In genomic region chr11:69661221-69661881, GRCm38 (mm10) we compare ENCODE assay signal across 8 mouse cellular contexts. TPM values are rescaled to one million over a fixed set of nuclear protein-coding genes. Genes with fewer than 3 reads are reported as not detected.
DNase-seq lines count a peak whose midpoint lies in the region; ATAC-seq and TF ChIP-seq lines count a peak whose summit lies in the region.

No protein-coding gene starts in this region.

- no peaks in the 10 kb centered on the region for H3K27me3 ChIP-seq in cerebellum, adult 2 months (ENCODE audit: control insufficient read depth, insufficient read depth, low read length)
- H3K27me3 ChIP-seq in embryonic facial prominence, embryonic 15.5 days, result no peaks in the 10 kb centered on the region
- no peaks in the 10 kb centered on the region for H3K27me3 ChIP-seq in kidney, embryonic 16.5 days (ENCODE audit: insufficient read depth, low read length)
- no peaks in the 10 kb centered on the region for H3K27me3 ChIP-seq in neural tube, embryonic 12.5 days (replicated peaks)

- ATAC-seq in embryonic facial prominence, embryonic 15.5 days (ENCODE audit: insufficient number of reproducible peaks, low FRiP score, low TSS enrichment, low read depth), result no peak
- ATAC-seq in kidney, embryonic 16.5 days (ENCODE audit: low FRiP score, low TSS enrichment), result no peak
- ATAC-seq in neural tube, embryonic 12.5 days (ENCODE audit: low FRiP score, low read depth), result no peak

- peak overlapping the region; percentile 85 for H3K4me3 ChIP-seq in cerebellum, adult 2 months (replicated peaks; ENCODE audit: insufficient read depth, low read depth, low read length)
- peak overlapping the region; percentile 56 for H3K4me3 ChIP-seq in embryonic facial prominence, embryonic 15.5 days (replicated peaks)
- peak overlapping the region; percentile 70 for H3K4me3 ChIP-seq in kidney, embryonic 16.5 days (ENCODE audit: low read length)
- peak overlapping the region; percentile 51 for H3K4me3 ChIP-seq in neural tube, embryonic 12.5 days

- H3K4me1 ChIP-seq in cerebellum, adult 2 months (ENCODE audit: control insufficient read depth, insufficient read depth, low read length), result 0 out of 2 replicates have a peak, but pooled peaks cover 3% of the 10 kb centered on the region
- H3K4me1 ChIP-seq in embryonic facial prominence, embryonic 15.5 days, result peaks cover 25% of the 10 kb centered on the region
- peaks cover 16% of the 10 kb centered on the region for H3K4me1 ChIP-seq in kidney, embryonic 16.5 days (ENCODE audit: insufficient read depth, low read length)
- H3K4me1 ChIP-seq in neural tube, embryonic 12.5 days, result peaks cover 20% of the 10 kb centered on the region

- 34% methylated on average over 3 of the region's 3 CpGs for WGBS in cerebellum, adult 2 months
- 72% methylated on average over 3 of the region's 3 CpGs for WGBS in embryonic facial prominence, embryonic 15.5 days
- 70% methylated on average over 3 of the region's 3 CpGs for WGBS in kidney, embryonic 16.5 days
- WGBS in neural tube, embryonic 12.5 days, result 88% methylated on average over 3 of the region's 3 CpGs

- no peaks in the 10 kb centered on the region for H3K9me3 ChIP-seq in embryonic facial prominence, embryonic 15.5 days (replicated peaks)
- no peaks in the 10 kb centered on the region for H3K9me3 ChIP-seq in kidney, embryonic 16.5 days (ENCODE audit: low read length)
- H3K9me3 ChIP-seq in neural tube, embryonic 12.5 days, result no peaks in the 10 kb centered on the region

- peaks cover 54% of the 10 kb centered on the region for H3K36me3 ChIP-seq in embryonic facial prominence, embryonic 15.5 days
- peaks cover 46% of the 10 kb centered on the region for H3K36me3 ChIP-seq in kidney, embryonic 16.5 days (ENCODE audit: insufficient read depth, low read length)
- peaks cover 55% of the 10 kb centered on the region for H3K36me3 ChIP-seq in neural tube, embryonic 12.5 days

- no peak for TF ChIP-seq POLR2A in cerebellum, adult 2 months (IDR thresholded peaks at IDR 0.05; ENCODE audit: borderline replicate concordance, insufficient read depth, low read length)

- H3K4me2 ChIP-seq in embryonic facial prominence, embryonic 15.5 days (replicated peaks), result peak overlapping the region; percentile 48
- H3K4me2 ChIP-seq in kidney, embryonic 16.5 days (replicated peaks; ENCODE audit: low read depth, low read length), result peak overlapping the region; percentile 59
- peak overlapping the region; percentile 65 for H3K4me2 ChIP-seq in neural tube, embryonic 12.5 days (replicated peaks)

- no peak overlapping the region for H3K27ac ChIP-seq in cerebellum, adult 2 months (ENCODE audit: insufficient read depth, low read length)
- peak overlapping the region; percentile 96 for H3K27ac ChIP-seq in embryonic facial prominence, embryonic 15.5 days (replicated peaks)
- peak overlapping the region; percentile 93 for H3K27ac ChIP-seq in kidney, embryonic 16.5 days (ENCODE audit: low read length)
- 0 out of 2 replicates have a peak overlapping the region, but pooled peaks have one; percentile 92 for H3K27ac ChIP-seq in neural tube, embryonic 12.5 days

- H3K9ac ChIP-seq in embryonic facial prominence, embryonic 15.5 days, result peak overlapping the region; percentile 37; the same call in 1 of the 2 replicates
- peak overlapping the region; percentile 74 for H3K9ac ChIP-seq in kidney, embryonic 16.5 days (replicated peaks; ENCODE audit: low read length)
- H3K9ac ChIP-seq in neural tube, embryonic 12.5 days, result peak overlapping the region; percentile 63; the same call in 1 of the 2 replicates

- no peak for TF ChIP-seq CTCF in cerebellum, adult 2 months (IDR thresholded peaks at IDR 0.05; ENCODE audit: borderline replicate concordance, insufficient read depth, low read depth, low read length)

- no peak for DNase-seq in cerebellum, adult 2 months
- no peak for DNase-seq in cerebellum, adult 8-10 months
- peak; percentile 60 for DNase-seq in 3T3-L1 (ENCODE audit: low read depth, low spot score)
- DNase-seq in thymus, postnatal 14 days, result no peak
- DNase-seq in left cerebral cortex, adult 8-10 months (ENCODE audit: low spot score in 2 of 2), result no peak

RNA-seq across cellular contexts. Expression of gene Mpdu1, which starts 1.1 kb away (rescaled TPM):
- 115 and 120 TPM in 2 replicates for polyA plus RNA-seq in cerebellum, adult 2 months (2012; rRNA removed)
- 66.5 and 67.3 TPM in 2 replicates for polyA plus RNA-seq in embryonic facial prominence, embryonic 15.5 days (2015; fragmentation: Nextera tagmentation; extraction: Ambion mirVana)
- 79.5 and 84.0 TPM in 2 replicates for polyA plus RNA-seq in kidney, embryonic 16.5 days (2015; fragmentation: Nextera tagmentation; extraction: Ambion mirVana)
- 81.4 and 82.6 TPM in 2 replicates for polyA plus RNA-seq in neural tube, embryonic 12.5 days (2016; fragmentation: Nextera tagmentation; extraction: Ambion mirVana)
- total RNA-seq in left cerebral cortex, adult 8-10 months (2022), result 10 to 100 TPM; 59.3 to 68.7 (median 61.4) TPM

RNA-seq across cellular contexts. Expression of gene Cd68, which starts 4.6 kb away (rescaled TPM):
- 3.7 and 4.5 TPM in 2 replicates for polyA plus RNA-seq in cerebellum, adult 2 months (2012; rRNA removed)
- polyA plus RNA-seq in embryonic facial prominence, embryonic 15.5 days (2015; fragmentation: Nextera tagmentation; extraction: Ambion mirVana), result 26.3 and 28.3 TPM in 2 replicates
- polyA plus RNA-seq in kidney, embryonic 16.5 days (2015; fragmentation: Nextera tagmentation; extraction: Ambion mirVana), result 12.4 and 15.5 TPM in 2 replicates
- 7.7 and 8.0 TPM in 2 replicates for polyA plus RNA-seq in neural tube, embryonic 12.5 days (2016; fragmentation: Nextera tagmentation; extraction: Ambion mirVana)
- total RNA-seq in left cerebral cortex, adult 8-10 months (2022), result 10 to 100 TPM; 14.1 to 63.3 (median 34.2) TPM

RNA-seq across cellular contexts. Expression of gene Sox15, which starts 6.2 kb away (rescaled TPM):
- polyA plus RNA-seq in cerebellum, adult 2 months (2012; rRNA removed), result not detected in 2 replicates
- 5.2 TPM in 2 replicates for polyA plus RNA-seq in embryonic facial prominence, embryonic 15.5 days (2015; fragmentation: Nextera tagmentation; extraction: Ambion mirVana)
- polyA plus RNA-seq in kidney, embryonic 16.5 days (2015; fragmentation: Nextera tagmentation; extraction: Ambion mirVana), result 0.19 TPM in 1 of 2 replicates, not detected in the other
- polyA plus RNA-seq in neural tube, embryonic 12.5 days (2016; fragmentation: Nextera tagmentation; extraction: Ambion mirVana), result 0.30 TPM in 1 of 2 replicates, not detected in the other
- total RNA-seq in left cerebral cortex, adult 8-10 months (2022), result under 1 TPM in 1 of 4 experiments, not detected in 3; 0.46 TPM

RNA-seq across cellular contexts. Expression of gene Eif4a1, which starts 10.9 kb away (rescaled TPM):
- polyA plus RNA-seq in cerebellum, adult 2 months (2012; rRNA removed), result 316 and 321 TPM in 2 replicates
- polyA plus RNA-seq in embryonic facial prominence, embryonic 15.5 days (2015; fragmentation: Nextera tagmentation; extraction: Ambion mirVana), result 447 and 512 TPM in 2 replicates
- 571 and 587 TPM in 2 replicates for polyA plus RNA-seq in kidney, embryonic 16.5 days (2015; fragmentation: Nextera tagmentation; extraction: Ambion mirVana)
- polyA plus RNA-seq in neural tube, embryonic 12.5 days (2016; fragmentation: Nextera tagmentation; extraction: Ambion mirVana), result 598 and 684 TPM in 2 replicates
- 100 to 1,000 TPM; 268 to 307 (median 295) TPM for total RNA-seq in left cerebral cortex, adult 8-10 months (2022)

RNA-seq across cellular contexts. Expression of gene Senp3, which starts 20.5 kb away (rescaled TPM):
- 110 and 152 TPM in 2 replicates for polyA plus RNA-seq in cerebellum, adult 2 months (2012; rRNA removed)
- 83.7 and 90.5 TPM in 2 replicates for polyA plus RNA-seq in embryonic facial prominence, embryonic 15.5 days (2015; fragmentation: Nextera tagmentation; extraction: Ambion mirVana)
- polyA plus RNA-seq in kidney, embryonic 16.5 days (2015; fragmentation: Nextera tagmentation; extraction: Ambion mirVana), result 96.5 and 98.4 TPM in 2 replicates
- polyA plus RNA-seq in neural tube, embryonic 12.5 days (2016; fragmentation: Nextera tagmentation; extraction: Ambion mirVana), result 97.8 and 115 TPM in 2 replicates
- total RNA-seq in left cerebral cortex, adult 8-10 months (2022), result 10 to 100 TPM; 72.6 to 96.8 (median 83.6) TPM
